Mouse (Mus musculus): ENCODE measurements around the gene Btbd35f6. TPM values are rescaled to one million over a fixed set of nuclear protein-coding genes. Genes with fewer than 3 reads are reported as not detected.
"Not testable (repeated sequence)": the region's sequence is repeated elsewhere in the genome, so short reads cannot be mapped to it uniquely, and the experiment has no call there.

Btbd35f6 gene
- not detected for total RNA-seq (2021)
- long read RNA-seq, experiment 1: 0 reads
- long read RNA-seq, experiment 2: 0 reads

DNA sequence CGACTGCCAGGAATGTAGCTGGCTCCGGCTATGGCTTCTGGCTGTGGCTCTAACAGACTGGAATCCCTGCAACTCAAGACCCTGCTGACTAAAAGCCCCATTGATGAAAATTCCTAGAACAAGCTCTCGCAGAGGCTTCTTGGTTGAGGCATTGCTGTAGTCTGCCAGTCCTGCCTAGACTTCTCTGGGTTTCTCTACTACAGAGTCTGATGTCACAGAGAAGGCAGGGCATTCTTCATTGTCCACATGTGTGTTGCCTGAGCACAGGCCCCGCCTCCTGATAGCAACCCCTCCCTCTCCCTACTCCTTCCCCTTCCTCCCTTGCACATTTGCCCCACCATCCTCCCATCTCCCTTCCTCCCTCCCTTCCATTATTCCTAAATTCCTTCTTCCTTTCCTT lies at the start of gene Btbd35f6:
Btbd35f6 (minus strand) TSS at position 101 of the 400 bp plus-strand sequence.
- DNase-seq: not testable (repeated sequence)

DNA sequence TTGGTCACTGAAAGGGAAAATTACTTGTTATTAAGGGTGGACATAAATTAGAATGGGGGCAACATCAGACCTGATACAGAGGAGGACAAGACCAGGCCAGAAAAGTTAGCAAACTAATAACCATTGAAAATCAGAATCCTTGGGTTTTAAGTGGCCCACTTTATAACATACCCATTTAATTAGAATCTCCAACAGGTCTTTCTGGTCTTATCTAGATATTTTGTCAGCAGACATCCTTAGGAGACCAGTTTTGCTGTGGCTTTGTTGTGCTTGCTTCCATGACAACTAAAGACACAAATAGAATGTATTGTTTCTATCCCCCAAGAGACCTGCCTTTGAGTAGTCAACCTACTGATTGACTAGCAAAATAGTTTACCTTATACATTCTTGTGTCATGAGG lies 30.4 kb upstream of the Btbd35f6 start, which contains the start of gene Gm21870:
Gm21870 (minus strand) TSS at position 101 of the 400 bp plus-strand sequence.
- DNase-seq: not testable (repeated sequence)

DNA sequence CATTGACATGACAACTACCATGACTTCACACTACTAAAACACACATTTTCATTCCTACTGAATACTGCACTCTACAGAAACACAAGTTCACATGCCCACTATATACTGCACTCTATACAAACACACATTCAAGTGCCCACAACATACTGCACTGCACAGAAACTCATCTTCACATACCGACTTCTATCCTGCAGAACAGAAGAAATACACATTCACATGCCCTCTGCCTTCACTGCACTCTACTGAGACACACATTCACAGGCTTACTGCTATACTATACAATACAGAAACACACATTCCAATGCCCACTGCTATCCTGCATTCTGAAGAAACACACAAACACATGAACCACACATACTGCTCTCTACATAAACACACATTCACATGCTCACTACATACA lies 26.1 kb downstream of the Btbd35f6 start:
- not testable (repeated sequence) for DNase-seq

DNA sequence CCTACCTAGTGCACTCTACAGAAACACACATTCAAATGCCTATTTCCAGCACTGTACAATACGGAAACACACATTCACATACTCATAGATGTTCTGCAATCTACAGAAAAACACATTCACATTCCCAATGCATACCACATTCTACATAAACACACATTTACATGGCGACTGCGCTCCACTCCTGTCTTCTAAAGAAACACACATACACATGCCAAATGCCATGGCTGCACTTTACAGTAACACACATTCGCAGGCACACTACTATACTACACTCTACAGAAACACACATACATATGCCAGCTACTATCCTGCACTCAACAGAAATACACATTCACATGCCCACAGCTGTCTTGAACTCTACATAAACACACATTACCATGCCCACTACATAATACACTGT lies 28.1 kb downstream of the Btbd35f6 start:
- not testable (repeated sequence) for DNase-seq

DNA sequence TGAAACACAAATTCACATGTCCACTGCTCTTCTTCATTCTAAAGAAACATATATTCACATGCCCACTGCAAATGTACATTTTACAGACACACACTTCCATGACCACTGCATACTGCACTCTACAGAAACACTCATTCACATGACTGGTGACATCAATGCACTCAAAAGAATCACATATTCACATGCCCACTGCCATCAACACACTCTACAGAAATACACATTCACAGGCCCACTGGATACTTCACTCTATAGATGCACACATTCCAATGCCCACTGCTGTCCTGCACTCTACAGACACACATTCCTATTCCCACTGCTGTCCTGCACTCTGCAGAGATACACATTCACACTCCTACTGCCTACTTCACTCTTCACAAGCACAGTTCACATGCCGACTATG lies 30.0 kb downstream of the Btbd35f6 start:
- not testable (repeated sequence) for DNase-seq

DNA sequence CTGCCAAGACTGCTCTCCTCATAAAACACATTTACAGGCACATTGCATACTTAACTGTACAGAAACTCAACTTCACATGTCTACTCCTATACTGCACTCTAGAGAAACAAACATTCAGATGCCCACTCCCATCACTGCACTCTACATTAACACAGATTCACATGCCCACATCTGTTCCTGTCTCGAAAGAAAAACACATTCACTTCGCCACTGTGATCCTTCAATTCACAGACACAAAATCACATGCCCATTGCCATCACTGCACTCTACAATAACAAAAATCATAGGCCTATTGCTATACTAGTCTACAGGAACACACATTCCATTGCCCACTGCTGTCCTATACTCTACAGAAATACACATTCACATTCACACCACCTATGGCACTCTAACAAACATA lies 30.9 kb downstream of the Btbd35f6 start:
- not testable (repeated sequence) for DNase-seq

Other genes with a start within 250 kb of the Btbd35f6 start
- not detected for gene Gm21870, start 30.3 kb upstream of the Btbd35f6 start, total RNA-seq (2021)
- gene Btbd35f9, start 205.0 kb upstream of the Btbd35f6 start, total RNA-seq (2021): not detected